Mouse (Mus musculus): Measurements from ENCODE around the gene Rasl10a. TPM values are rescaled to one million over a fixed set of nuclear protein-coding genes. Genes with fewer than 3 reads are reported as not detected.

Rasl10a gene
- polyA plus RNA-seq, 1 experiment = 4.4 TPM

DNA sequence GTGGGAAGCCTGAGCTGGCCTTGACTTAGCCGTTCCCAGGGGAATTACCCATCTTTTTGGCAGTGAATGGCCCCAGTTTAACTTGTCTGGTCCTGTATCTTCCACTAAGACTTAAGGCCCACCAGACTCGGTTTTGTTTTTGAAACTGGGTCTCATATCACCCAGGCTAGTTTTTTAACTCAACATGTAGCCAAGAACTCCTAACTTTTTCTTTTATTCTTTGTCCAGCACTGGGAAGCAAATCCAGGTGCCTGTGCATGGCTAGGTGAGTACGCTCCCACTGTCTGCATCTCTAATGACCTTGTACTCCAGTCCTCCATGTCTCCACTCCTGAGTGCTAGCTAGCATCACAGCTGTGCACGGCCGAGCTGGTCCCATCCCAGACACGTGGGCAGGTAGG, 43.7 kb downstream of the Rasl10a start:
- peaks cover 3% of the 10 kb centered on the region for H3K4me1 ChIP-seq (ENCODE audit: control insufficient read depth, insufficient read depth, low read length)
- peak overlapping the region; percentile 13; the same call in 1 of the 2 replicates for H3K27ac ChIP-seq (ENCODE audit: insufficient read depth, low read length)
- H3K9me3 ChIP-seq (replicated peaks; ENCODE audit: control insufficient read depth, insufficient read depth, low read length, poor library complexity, severe bottlenecking) = no peaks in the 10 kb centered on the region
- TF ChIP-seq EP300 (IDR thresholded peaks at IDR 0.05; ENCODE audit: insufficient read depth, low read depth, low read length) (no peak), CTCF (IDR thresholded peaks at IDR 0.05; ENCODE audit: low read depth, low read length) (no peak), POLR2A (IDR thresholded peaks at IDR 0.05; ENCODE audit: insufficient read depth, low read length) (no peak)
- no peak overlapping the region for H3K4me3 ChIP-seq (ENCODE audit: low read depth, low read length)
- H3K9ac ChIP-seq (ENCODE audit: low read depth, poor library complexity, severe bottlenecking) = no peak overlapping the region
- H3K27me3 ChIP-seq (ENCODE audit: control insufficient read depth, insufficient read depth, low read length, poor library complexity, severe bottlenecking) = no peaks in the 10 kb centered on the region
- H3K36me3 ChIP-seq (ENCODE audit: control insufficient read depth, insufficient read depth, low read length, poor library complexity, severe bottlenecking) = peaks cover 4% of the 10 kb centered on the region

DNA sequence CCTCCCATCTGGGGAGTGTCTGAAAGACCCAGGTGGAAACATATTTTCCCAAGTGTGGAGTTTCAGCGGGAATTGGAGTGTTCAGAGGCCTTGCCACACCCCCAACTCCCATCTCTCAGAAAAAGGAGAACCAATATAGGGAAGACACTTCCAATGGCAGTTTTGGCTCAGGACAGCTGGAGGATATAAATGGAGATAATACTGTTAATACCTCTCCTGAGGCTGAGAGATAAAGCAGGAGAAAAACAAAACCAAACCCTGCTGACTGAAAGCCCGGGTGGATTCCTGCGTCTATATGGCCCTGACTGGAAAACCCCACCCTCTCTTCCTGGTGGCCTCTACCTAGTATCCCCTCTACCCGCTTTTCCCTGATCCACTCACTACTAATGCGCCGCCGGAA, 44.5 kb downstream of the Rasl10a start:
- Histone ChIP-seq H3K4me3 (ENCODE audit: low read depth, low read length) (no peak overlapping the region), H3K27ac (ENCODE audit: insufficient read depth, low read length) (no peak overlapping the region), H3K9ac (ENCODE audit: low read depth, poor library complexity, severe bottlenecking) (no peak overlapping the region), H3K9me3 (replicated peaks; ENCODE audit: control insufficient read depth, insufficient read depth, low read length, poor library complexity, severe bottlenecking) (no peaks in the 10 kb centered on the region), H3K4me1 (ENCODE audit: control insufficient read depth, insufficient read depth, low read length) (peaks cover 3% of the 10 kb centered on the region), H3K36me3 (ENCODE audit: control insufficient read depth, insufficient read depth, low read length, poor library complexity, severe bottlenecking) (peaks cover 4% of the 10 kb centered on the region), H3K27me3 (ENCODE audit: control insufficient read depth, insufficient read depth, low read length, poor library complexity, severe bottlenecking) (no peaks in the 10 kb centered on the region)
- TF ChIP-seq EP300 (IDR thresholded peaks at IDR 0.05; ENCODE audit: insufficient read depth, low read depth, low read length) = no peak
- TF ChIP-seq POLR2A (IDR thresholded peaks at IDR 0.05; ENCODE audit: insufficient read depth, low read length) = no peak
- no peak for TF ChIP-seq CTCF (IDR thresholded peaks at IDR 0.05; ENCODE audit: low read depth, low read length)

DNA sequence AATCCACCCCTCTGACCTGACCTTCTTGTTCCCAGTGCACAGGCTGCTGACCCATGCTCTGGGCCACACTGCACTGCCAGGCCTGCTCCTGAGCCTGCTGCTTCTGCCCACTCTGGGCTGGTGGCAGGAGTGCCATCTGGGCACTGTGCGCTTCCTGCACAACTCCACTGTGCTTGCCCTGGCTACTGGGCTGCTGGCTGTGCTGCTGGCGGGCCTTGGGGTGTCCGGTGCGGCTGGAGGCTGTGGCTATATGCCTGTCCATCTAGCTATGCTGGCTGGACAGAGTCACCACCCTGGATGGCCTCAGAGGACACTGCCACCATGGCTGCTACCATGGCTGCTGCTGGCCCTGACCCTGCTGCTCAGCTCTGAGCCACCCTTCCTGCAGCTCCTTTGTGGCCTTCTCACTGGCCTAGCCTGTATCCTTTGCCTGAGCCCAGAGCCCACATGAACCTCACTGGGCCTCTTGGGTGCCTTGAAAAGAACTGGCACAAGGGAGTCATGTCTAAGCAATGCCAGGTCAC, 46.1 kb downstream of the Rasl10a start:
- Histone ChIP-seq H3K27ac (ENCODE audit: insufficient read depth, low read length) (no peak overlapping the region), H3K9ac (ENCODE audit: low read depth, poor library complexity, severe bottlenecking) (no peak overlapping the region), H3K9me3 (replicated peaks; ENCODE audit: control insufficient read depth, insufficient read depth, low read length, poor library complexity, severe bottlenecking) (no peaks in the 10 kb centered on the region), H3K4me3 (ENCODE audit: low read depth, low read length) (no peak overlapping the region), H3K4me1 (ENCODE audit: control insufficient read depth, insufficient read depth, low read length) (peaks cover 3% of the 10 kb centered on the region), H3K27me3 (ENCODE audit: control insufficient read depth, insufficient read depth, low read length, poor library complexity, severe bottlenecking) (no peaks in the 10 kb centered on the region), H3K36me3 (ENCODE audit: control insufficient read depth, insufficient read depth, low read length, poor library complexity, severe bottlenecking) (peaks cover 4% of the 10 kb centered on the region)
- TF ChIP-seq EP300 (IDR thresholded peaks at IDR 0.05; ENCODE audit: insufficient read depth, low read depth, low read length) = no peak
- TF ChIP-seq POLR2A (IDR thresholded peaks at IDR 0.05; ENCODE audit: insufficient read depth, low read length) = no peak
- TF ChIP-seq CTCF (IDR thresholded peaks at IDR 0.05; ENCODE audit: low read depth, low read length) = no peak

DNA sequence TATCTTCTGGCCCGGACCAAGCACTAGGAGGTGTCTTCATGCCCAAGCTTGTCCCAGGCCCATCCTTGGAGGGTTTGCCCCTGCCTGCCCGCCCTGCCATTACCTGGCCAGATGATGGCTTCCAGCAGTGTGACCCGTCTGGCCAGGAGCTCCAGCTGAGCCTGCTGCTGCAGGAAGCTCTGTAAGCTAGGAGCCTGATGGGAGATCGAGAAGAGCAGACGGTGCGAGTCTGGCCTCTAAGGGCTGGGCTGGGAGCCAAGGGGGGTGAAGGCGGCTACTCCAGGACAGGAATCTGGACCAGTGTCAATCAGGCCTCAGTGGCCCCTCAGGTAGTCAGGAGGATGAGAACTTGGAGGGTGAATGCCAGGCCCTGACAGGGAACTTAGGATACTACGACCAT, 51.5 kb downstream of the Rasl10a start:
- Histone ChIP-seq H3K27ac (ENCODE audit: insufficient read depth, low read length) (no peak overlapping the region), H3K4me1 (ENCODE audit: control insufficient read depth, insufficient read depth, low read length) (no peaks in the 10 kb centered on the region), H3K36me3 (ENCODE audit: control insufficient read depth, insufficient read depth, low read length, poor library complexity, severe bottlenecking) (no peaks in the 10 kb centered on the region; the same call in none of the 2 replicates), H3K27me3 (ENCODE audit: control insufficient read depth, insufficient read depth, low read length, poor library complexity, severe bottlenecking) (no peaks in the 10 kb centered on the region), H3K9ac (ENCODE audit: low read depth, poor library complexity, severe bottlenecking) (no peak overlapping the region), H3K9me3 (replicated peaks; ENCODE audit: control insufficient read depth, insufficient read depth, low read length, poor library complexity, severe bottlenecking) (no peaks in the 10 kb centered on the region), H3K4me3 (ENCODE audit: low read depth, low read length) (no peak overlapping the region)
- TF ChIP-seq CTCF (IDR thresholded peaks at IDR 0.05; ENCODE audit: low read depth, low read length) (no peak), POLR2A (IDR thresholded peaks at IDR 0.05; ENCODE audit: insufficient read depth, low read length) (no peak), EP300 (IDR thresholded peaks at IDR 0.05; ENCODE audit: insufficient read depth, low read depth, low read length) (no peak)

Other genes with a start within 250 kb of the Rasl10a start
- gene Nf2, start 208.6 kb upstream of the Rasl10a start, polyA plus RNA-seq (2011; ENCODE audit: insufficient read depth, insufficient read length, low read depth, missing spikeins) = 77.7 and 81.5 TPM in 2 replicates
- gene Nipsnap1, start 184.2 kb upstream of the Rasl10a start, polyA plus RNA-seq (2011; ENCODE audit: insufficient read depth, insufficient read length, low read depth, missing spikeins) = 83.4 and 91.2 TPM in 2 replicates
- gene Thoc5, start 162.8 kb upstream of the Rasl10a start, polyA plus RNA-seq (2011; ENCODE audit: insufficient read depth, insufficient read length, low read depth, missing spikeins) = 51.3 and 52.3 TPM in 2 replicates
- 1.5 and 2.2 TPM in 2 replicates for gene Nefh, start 110.1 kb upstream of the Rasl10a start, polyA plus RNA-seq (2011; ENCODE audit: insufficient read depth, insufficient read length, low read depth, missing spikeins)
- 55.4 and 61.2 TPM in 2 replicates for gene Ap1b1, start 71.3 kb upstream of the Rasl10a start, polyA plus RNA-seq (2011; ENCODE audit: insufficient read depth, insufficient read length, low read depth, missing spikeins)
- gene Gas2l1, start 7.2 kb downstream of the Rasl10a start, polyA plus RNA-seq (2011; ENCODE audit: insufficient read depth, insufficient read length, low read depth, missing spikeins) = 28.4 and 31.8 TPM in 2 replicates
- 18.3 and 20.3 TPM in 2 replicates for gene Rhbdd3, start 40.8 kb downstream of the Rasl10a start, polyA plus RNA-seq (2011; ENCODE audit: insufficient read depth, insufficient read length, low read depth, missing spikeins)
- 1,045 and 1,093 TPM in 2 replicates for gene Ewsr1, start 41.1 kb downstream of the Rasl10a start, polyA plus RNA-seq (2011; ENCODE audit: insufficient read depth, insufficient read length, low read depth, missing spikeins)
- gene Emid1, start 94.1 kb downstream of the Rasl10a start, polyA plus RNA-seq (2011; ENCODE audit: insufficient read depth, insufficient read length, low read depth, missing spikeins) = 5.9 and 6.7 TPM in 2 replicates
- gene Kremen1, start 203.4 kb downstream of the Rasl10a start, polyA plus RNA-seq (2011; ENCODE audit: insufficient read depth, insufficient read length, low read depth, missing spikeins) = 27.8 and 30.2 TPM in 2 replicates

Measured in ES-Bruce4 (cell line).